Mouse (Mus musculus) forebrain, embryonic 14.5 days (tissue): Measurements from ENCODE around the gene Dbx1. TPM values are rescaled to one million over a fixed set of nuclear protein-coding genes. Genes with fewer than 3 reads are reported as not detected.
A peak's percentile ranks its signal among the peaks of the same experiment; 100 is the strongest.

ENCODE experiments used
- ATAC-seq: fragments of 200-750 bp; cut with Nextera tagmentation; 2 replicates; pipeline ENCODE4 v1.8.0; 2017; ENCODE audit warnings: mild to moderate bottlenecking, moderate library complexity
- DNase-seq: peaks from one replicate; pipeline ENCODE4 v3.0.0-alpha.2; 2015; ENCODE audit warnings: low spot score
- H3K27ac ChIP-seq: fragments of 300-500 bp; sonication (generic); 2 replicates; pipeline ENCODE4 v1.5.1; 2014; ENCODE audit warnings: low read depth, mild to moderate bottlenecking, control low read depth, low read length, moderate library complexity
- H3K27me3 ChIP-seq: fragments of 300-500 bp; sonication (generic); replicated peaks from 2 replicates; pipeline ENCODE4 v1.6.1; 2014; ENCODE audit warnings: low read length, control low read depth, mixed read lengths; ENCODE audit not compliant: control insufficient read depth, insufficient read depth
- H3K36me3 ChIP-seq: fragments of 300-500 bp; sonication (generic); 2 replicates; pipeline ENCODE4 v1.6.1; 2014; ENCODE audit warnings: low read length, control low read depth; ENCODE audit not compliant: control insufficient read depth, insufficient read depth
- H3K4me1 ChIP-seq: fragments of 300-500 bp; sonication (generic); 2 replicates; pipeline ENCODE4 v1.6.1; 2014; ENCODE audit warnings: antibody characterized with exemption, low read length, control low read depth; ENCODE audit not compliant: control insufficient read depth, insufficient read depth
- H3K4me2 ChIP-seq: fragments of 300-500 bp; sonication (generic); 2 replicates; pipeline ENCODE4 v1.6.1; 2014; ENCODE audit warnings: mild to moderate bottlenecking, control low read depth, low read length
- H3K4me3 ChIP-seq: fragments of 300-500 bp; sonication (generic); 2 replicates; pipeline ENCODE4 v1.5.1; 2014; ENCODE audit warnings: low read depth, low read length, control low read depth
- H3K9ac ChIP-seq: fragments of 300-500 bp; sonication (generic); 2 replicates; pipeline ENCODE4 v1.6.1; 2014; ENCODE audit warnings: mild to moderate bottlenecking, low read length, control low read depth, moderate library complexity
- H3K9me3 ChIP-seq: fragments of 300-500 bp; sonication (generic); replicated peaks from 2 replicates; pipeline ENCODE4 v1.6.1; 2016; ENCODE audit warnings: low read length, control low read depth, mixed read lengths; ENCODE audit not compliant: control insufficient read depth
- WGBS: fragments of 180-500 bp; shearing (Covaris S2); extraction: QIAGEN DNeasy Blood & Tissue Kit; methylation state at CpG from one replicate; pipeline ENCODE4 v1.1.7; 2014; 5-methylcytosine and 5-hydroxymethylcytosine counted together
- polyA plus RNA-seq: library from polyadenylated mRNA; unstranded; fragments of >200 nt; fragmentation: Nextera tagmentation; extraction: Ambion mirVana; gene quantifications from 2 replicates; pipeline ENCODE4 v1.2.1, GENCODE M21; 2014

Gene Dbx1
- polyA plus RNA-seq, result 3.2 and 3.8 TPM in 2 replicates

GRCm38 (mm10) chr7:49636491-49637115 is at the start of gene Dbx1:
Gene Dbx1 (minus strand): TSS chr7:49636849.
- Histone ChIP-seq H3K9ac (no peak within 1 kb of the TSS), H3K4me2 (no peak within 1 kb of the TSS; the same call in 1 of the 2 replicates), H3K27ac (no peak within 1 kb of the TSS), H3K27me3 (peaks cover 80% of the 10 kb centered on the region), H3K36me3 (no peaks in the 10 kb centered on the region), H3K9me3 (no peaks in the 10 kb centered on the region), H3K4me1 (peaks cover 21% of the 10 kb centered on the region), H3K4me3 (0 out of 2 replicates have a peak within 1 kb of the TSS, but pooled peaks have one; percentile 6)
- DNase-seq (peak; percentile 36), ATAC-seq (peak; percentile 25; the same call in 1 of the 2 replicates)
- under 1% methylated on average over 32 of the region's 33 CpGs for WGBS

GRCm38 (mm10) chr7:49678826-49679377 is 42.3 kb upstream of the Dbx1 start:
- Histone ChIP-seq H3K9me3 (no peaks in the 10 kb centered on the region), H3K4me2 (no peak overlapping the region), H3K4me1 (no peaks in the 10 kb centered on the region), H3K27ac (no peak overlapping the region), H3K27me3 (peaks cover 73% of the 10 kb centered on the region), H3K4me3 (no peak overlapping the region), H3K36me3 (no peaks in the 10 kb centered on the region), H3K9ac (no peak overlapping the region)
- 5% methylated on average over 9 of the region's 9 CpGs for WGBS
- no peak for DNase-seq
- no peak for ATAC-seq

DNA sequence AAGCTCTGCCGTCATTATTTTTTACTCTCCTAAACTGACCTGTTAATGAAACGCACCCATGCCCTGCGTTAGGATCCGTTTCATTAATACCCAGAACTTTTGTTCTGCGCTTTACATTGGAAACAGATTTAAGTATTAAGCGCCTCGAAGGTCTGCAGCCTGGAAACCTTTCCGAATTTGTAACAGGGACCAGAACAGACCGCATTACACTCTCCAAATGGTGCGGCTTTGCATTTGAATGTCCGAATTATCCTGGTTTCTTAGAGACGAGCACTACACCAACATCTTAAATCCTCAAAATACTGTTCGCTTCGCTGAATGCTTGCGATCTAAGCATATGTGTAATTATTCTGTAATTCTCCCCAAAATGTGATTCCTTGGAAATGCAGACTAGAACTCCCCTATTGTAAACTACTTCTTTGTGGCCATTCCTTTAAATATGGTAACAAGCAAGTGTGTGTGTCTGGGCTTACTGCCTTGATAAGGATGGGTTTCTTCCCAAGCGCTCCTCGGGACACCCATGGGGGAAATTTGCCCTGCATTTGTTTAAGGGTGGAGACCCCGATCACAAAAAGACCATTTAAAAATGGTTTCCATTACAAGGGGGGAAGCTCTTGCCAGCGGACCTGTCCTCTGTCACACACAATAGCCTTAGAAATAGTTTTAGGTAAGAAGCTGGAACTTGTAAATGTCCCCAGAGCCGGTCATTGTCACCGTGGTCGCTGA is 41.6 kb upstream of the Dbx1 start:
- Histone ChIP-seq H3K4me2 (no peak overlapping the region), H3K27ac (no peak overlapping the region), H3K27me3 (peaks cover 71% of the 10 kb centered on the region), H3K9me3 (no peaks in the 10 kb centered on the region), H3K4me1 (no peaks in the 10 kb centered on the region), H3K4me3 (no peak overlapping the region), H3K36me3 (no peaks in the 10 kb centered on the region), H3K9ac (no peak overlapping the region)
- under 1% methylated on average over 22 of the region's 22 CpGs for WGBS
- no peak for ATAC-seq
- no peak for DNase-seq

DNA sequence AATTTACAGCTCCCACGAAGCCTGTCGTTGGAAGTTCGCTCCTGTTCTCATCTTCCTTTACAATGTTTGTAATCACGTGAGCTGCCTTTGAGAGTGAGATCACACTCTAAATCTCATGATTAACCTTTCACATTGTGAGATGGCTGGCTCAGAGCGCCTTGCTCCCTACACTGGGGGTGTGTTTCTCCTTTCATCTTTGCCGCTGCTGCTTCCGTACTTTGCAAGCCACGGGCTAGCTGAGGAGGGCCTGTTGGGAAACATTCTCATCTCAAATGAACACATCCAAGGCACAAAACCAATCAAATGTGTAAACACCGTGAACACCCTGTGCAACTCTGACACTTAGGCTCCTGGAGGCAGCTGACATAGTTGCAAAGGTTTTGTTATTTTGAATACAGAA is 40.5 kb upstream of the Dbx1 start:
- no peak overlapping the region for H3K4me2 ChIP-seq
- DNase-seq (no peak), ATAC-seq (no peak)
- no peak overlapping the region for H3K4me3 ChIP-seq
- no peak overlapping the region for H3K9ac ChIP-seq
- no peak overlapping the region for H3K27ac ChIP-seq
- H3K9me3 ChIP-seq, result no peaks in the 10 kb centered on the region
- 2% methylated on average over 9 of the region's 9 CpGs for WGBS
- H3K27me3 ChIP-seq, result peaks cover 60% of the 10 kb centered on the region
- H3K4me1 ChIP-seq, result no peaks in the 10 kb centered on the region
- no peaks in the 10 kb centered on the region for H3K36me3 ChIP-seq

DNA sequence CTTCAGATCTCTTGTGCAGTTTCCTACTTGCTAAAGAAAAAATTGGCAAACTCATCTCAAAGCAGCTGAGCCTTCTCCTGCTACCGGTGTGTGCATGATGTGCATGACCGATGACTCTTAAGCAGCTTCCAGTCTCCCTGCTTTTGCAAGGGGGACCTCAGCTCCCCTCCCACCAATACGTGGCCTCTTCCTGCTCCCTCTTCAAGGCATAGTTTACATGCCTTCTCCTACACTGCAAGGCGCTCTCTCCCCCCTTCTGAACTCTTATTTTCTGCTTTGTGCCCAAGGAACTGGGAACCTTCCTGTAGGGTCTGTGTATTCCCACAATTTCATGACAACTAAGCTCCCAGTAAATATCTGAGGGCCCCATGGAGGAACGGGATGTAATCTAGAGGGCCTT is 40.0 kb upstream of the Dbx1 start:
- no peak for ATAC-seq
- Histone ChIP-seq H3K27ac (no peak overlapping the region), H3K4me2 (no peak overlapping the region), H3K9ac (no peak overlapping the region), H3K4me3 (no peak overlapping the region), H3K27me3 (peaks cover 57% of the 10 kb centered on the region), H3K9me3 (no peaks in the 10 kb centered on the region), H3K36me3 (no peaks in the 10 kb centered on the region), H3K4me1 (no peaks in the 10 kb centered on the region)
- WGBS, result 13% methylated on average over 5 of the region's 5 CpGs
- no peak for DNase-seq

DNA sequence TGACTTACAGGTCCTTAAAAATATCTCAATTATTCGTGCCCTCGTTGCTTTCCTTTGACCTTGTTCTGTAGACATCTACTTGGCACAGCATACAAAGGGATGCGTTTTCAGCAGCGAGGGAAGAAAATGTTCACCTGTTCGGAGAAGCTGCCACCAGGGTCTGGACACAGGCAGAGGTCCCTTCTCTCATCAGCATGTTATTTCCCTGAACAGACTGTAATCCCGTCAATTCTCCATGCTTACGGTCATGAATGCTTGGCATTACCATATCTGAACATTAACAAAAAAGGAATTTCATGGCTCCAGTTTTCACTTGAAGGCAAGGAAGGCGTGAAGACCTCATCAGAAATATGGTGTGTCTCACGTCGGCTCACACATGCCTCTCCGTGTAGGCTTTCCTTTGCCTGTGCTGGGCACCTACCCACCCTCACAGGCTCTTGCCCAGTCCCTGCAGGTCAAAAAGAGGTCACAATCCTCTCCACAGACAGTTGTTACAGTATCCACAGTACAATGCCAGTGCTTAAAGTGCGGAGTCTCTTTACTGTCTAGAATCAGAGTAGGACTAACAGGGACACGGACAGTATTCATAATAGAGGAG is 31.7 kb upstream of the Dbx1 start:
- no peak overlapping the region for H3K27ac ChIP-seq
- ATAC-seq, result no peak
- 0 out of 2 replicates have a peak, but pooled peaks cover 6% of the 10 kb centered on the region for H3K27me3 ChIP-seq
- no peak overlapping the region for H3K4me3 ChIP-seq
- 79% methylated on average over 13 of the region's 13 CpGs for WGBS
- no peaks in the 10 kb centered on the region for H3K36me3 ChIP-seq
- no peaks in the 10 kb centered on the region for H3K9me3 ChIP-seq
- H3K9ac ChIP-seq, result no peak overlapping the region
- DNase-seq, result no peak
- H3K4me2 ChIP-seq, result no peak overlapping the region
- no peaks in the 10 kb centered on the region for H3K4me1 ChIP-seq

DNA sequence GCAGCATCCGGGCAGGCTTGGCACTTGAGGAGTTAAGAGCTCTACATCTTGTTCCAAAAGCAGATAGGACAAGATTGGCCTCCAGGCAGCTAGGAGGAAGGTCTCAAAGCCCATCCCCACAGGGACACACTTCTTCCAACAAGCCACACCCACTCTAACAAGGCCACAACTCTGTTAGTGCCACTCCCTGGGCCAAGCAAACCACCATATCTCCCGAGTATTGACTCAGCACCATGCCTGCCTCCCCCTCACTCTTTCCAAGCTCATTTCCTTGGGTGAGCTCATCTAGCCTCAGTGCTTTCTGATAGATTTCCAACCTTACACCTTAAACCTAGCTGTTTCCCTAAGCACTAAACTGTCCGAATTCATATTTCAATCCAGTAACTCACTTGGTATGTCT is 26.9 kb upstream of the Dbx1 start:
- Histone ChIP-seq H3K4me3 (no peak overlapping the region), H3K36me3 (no peaks in the 10 kb centered on the region), H3K9me3 (no peaks in the 10 kb centered on the region), H3K27ac (no peak overlapping the region), H3K9ac (no peak overlapping the region), H3K4me2 (no peak overlapping the region), H3K4me1 (no peaks in the 10 kb centered on the region; the same call in 1 of the 2 replicates), H3K27me3 (peaks cover 25% of the 10 kb centered on the region; the same call in 1 of the 2 replicates)
- ATAC-seq (no peak), DNase-seq (no peak)
- WGBS, result 91% methylated on average over 3 of the region's 3 CpGs

GRCm38 (mm10) chr7:49662492-49663026 is 25.9 kb upstream of the Dbx1 start:
- H3K4me2 ChIP-seq, result no peak overlapping the region
- no peak for DNase-seq
- H3K4me3 ChIP-seq, result no peak overlapping the region
- H3K4me1 ChIP-seq, result no peaks in the 10 kb centered on the region; the same call in 1 of the 2 replicates
- WGBS, result 5% methylated on average over 7 of the region's 7 CpGs
- H3K27me3 ChIP-seq, result peaks cover 27% of the 10 kb centered on the region; the same call in 1 of the 2 replicates
- H3K27ac ChIP-seq, result no peak overlapping the region
- H3K36me3 ChIP-seq, result no peaks in the 10 kb centered on the region
- ATAC-seq, result no peak
- H3K9ac ChIP-seq, result no peak overlapping the region
- no peaks in the 10 kb centered on the region for H3K9me3 ChIP-seq
